Mouse (Mus musculus) hematopoietic stem cell, adult 5-6 weeks (primary cell): ENCODE results near the gene Gm13128. TPM values are rescaled to one million over a fixed set of nuclear protein-coding genes. Genes with fewer than 3 reads are reported as not detected.
A peak's percentile ranks its signal among the peaks of the same experiment; 100 is the strongest.
"Not testable (repeated sequence)": the region's sequence is repeated elsewhere in the genome, so short reads cannot be mapped to it uniquely, and the experiment has no call there.

Experiments
- ATAC-seq, 2 experiments: fragments of 125-278 bp in 1 of 2; replicated peaks in 1 of 2; 2 replicates each; pipeline ENCODE4 v1.8.0; 2016 to 2017; ENCODE audit warnings: inconsistent platforms in 2 of 2, mild to moderate bottlenecking in 2 of 2, moderate number of reproducible peaks in 2 of 2, low read depth in 1 of 2, moderate TSS enrichment in 1 of 2; ENCODE audit not compliant: low FRiP score in 2 of 2, poor library complexity in 2 of 2, severe bottlenecking in 2 of 2, insufficient read depth in 1 of 2, low TSS enrichment in 1 of 2
- total RNA-seq: library from RNA; stranded (forward); fragments of 172-1452, 232-1000 nt; gene quantifications from 2 replicates; pipeline ENCODE4 v1.2.3, GENCODE M21; 2017

Gm13128 gene
- not detected in 2 replicates for total RNA-seq

GRCm38 (mm10) chr4:144329949-144330348 lies at the start of gene Gm13128:
Gene Gm13128, plus strand, starts transcription at chr4:144330249.
- ATAC-seq, result not testable (repeated sequence)

GRCm38 (mm10) chr4:144280388-144280787 lies 49.7 kb upstream of the Gm13128 start, which contains the start of gene Pramel5:
Gene Pramel5, minus strand, starts transcription at chr4:144280488.
- ATAC-seq, result not testable (repeated sequence)

GRCm38 (mm10) chr4:144299414-144299813 lies 30.6 kb upstream of the Gm13128 start:
- ATAC-seq, result peak in 1 of 2 experiments; percentile 59; a peak in 2 of 4 replicates

- ATAC-seq, result not testable (repeated sequence)
Measured at GRCm38 (mm10) chr4:144312666-144313460, 17.2 kb upstream of the Gm13128 start.

- ATAC-seq, result not testable (repeated sequence)
Measured at GRCm38 (mm10) chr4:144335856-144336255, 5.8 kb downstream of the Gm13128 start.

- ATAC-seq, result not testable (repeated sequence)
Measured at GRCm38 (mm10) chr4:144357642-144358041, 27.6 kb downstream of the Gm13128 start, which contains the start of gene Gm13119. Gene Gm13119, plus strand, starts transcription at chr4:144357942.

- ATAC-seq, result no peak
Measured at GRCm38 (mm10) chr4:144377911-144378310, 47.9 kb downstream of the Gm13128 start, which contains the start of gene Pramef20. Gene Pramef20, minus strand, starts transcription at chr4:144377933.

Other genes with a start within 250 kb of the Gm13128 start
- not detected in 2 replicates for gene Gm13102, start 223.8 kb upstream of the Gm13128 start, total RNA-seq
- gene Oog3, start 167.6 kb upstream of the Gm13128 start, total RNA-seq, result not detected in 2 replicates
- not detected in 2 replicates for gene Oog2, start 139.5 kb upstream of the Gm13128 start, total RNA-seq
- not detected in 2 replicates for gene C87977, start 116.9 kb upstream of the Gm13128 start, total RNA-seq
- not detected in 2 replicates for gene Pramel5, start 49.8 kb upstream of the Gm13128 start, total RNA-seq
- not detected in 2 replicates for gene Gm13119, start 27.7 kb downstream of the Gm13128 start, total RNA-seq
- not detected in 2 replicates for gene Pramef20, start 47.7 kb downstream of the Gm13128 start, total RNA-seq
- gene Pramef12, start 78.2 kb downstream of the Gm13128 start, total RNA-seq, result not detected in 2 replicates
- gene 1700012P22Rik, start 108.5 kb downstream of the Gm13128 start, total RNA-seq, result not detected in 2 replicates
- gene Gm9944, start 123.1 kb downstream of the Gm13128 start, total RNA-seq, result not detected in 2 replicates
- gene Aadacl3, start 133.5 kb downstream of the Gm13128 start, total RNA-seq, result not detected in 2 replicates
- gene 9430007A20Rik, start 189.6 kb downstream of the Gm13128 start, total RNA-seq, result not detected in 2 replicates
- gene Gm13124, start 234.9 kb downstream of the Gm13128 start, total RNA-seq, result not detected in 2 replicates